Mouse (Mus musculus): ENCODE measurements around the gene Ctdsp1. TPM values are rescaled to one million over a fixed set of nuclear protein-coding genes. Genes with fewer than 3 reads are reported as not detected.
A peak's percentile ranks its signal among the peaks of the same experiment; 100 is the strongest.

Gene Ctdsp1
- 100 to 1,000 TPM; 156 to 162 TPM for total RNA-seq (2021)
- long read RNA-seq, experiment 1, transcript Ctdsp1-201 (7 exons, 2,876 nt) = major isoform, 10 of 25 reads
- long read RNA-seq, experiment 1, partial matches to known transcripts = 1 of 25 reads
- long read RNA-seq, experiment 1, other reads (novel, unspliced or antisense) = 14 of 25 reads
- long read RNA-seq, experiment 2, partial matches to known transcripts = 44 of 46 reads
- long read RNA-seq, experiment 2, other reads (novel, unspliced or antisense) = 1 of 46 reads

DNA sequence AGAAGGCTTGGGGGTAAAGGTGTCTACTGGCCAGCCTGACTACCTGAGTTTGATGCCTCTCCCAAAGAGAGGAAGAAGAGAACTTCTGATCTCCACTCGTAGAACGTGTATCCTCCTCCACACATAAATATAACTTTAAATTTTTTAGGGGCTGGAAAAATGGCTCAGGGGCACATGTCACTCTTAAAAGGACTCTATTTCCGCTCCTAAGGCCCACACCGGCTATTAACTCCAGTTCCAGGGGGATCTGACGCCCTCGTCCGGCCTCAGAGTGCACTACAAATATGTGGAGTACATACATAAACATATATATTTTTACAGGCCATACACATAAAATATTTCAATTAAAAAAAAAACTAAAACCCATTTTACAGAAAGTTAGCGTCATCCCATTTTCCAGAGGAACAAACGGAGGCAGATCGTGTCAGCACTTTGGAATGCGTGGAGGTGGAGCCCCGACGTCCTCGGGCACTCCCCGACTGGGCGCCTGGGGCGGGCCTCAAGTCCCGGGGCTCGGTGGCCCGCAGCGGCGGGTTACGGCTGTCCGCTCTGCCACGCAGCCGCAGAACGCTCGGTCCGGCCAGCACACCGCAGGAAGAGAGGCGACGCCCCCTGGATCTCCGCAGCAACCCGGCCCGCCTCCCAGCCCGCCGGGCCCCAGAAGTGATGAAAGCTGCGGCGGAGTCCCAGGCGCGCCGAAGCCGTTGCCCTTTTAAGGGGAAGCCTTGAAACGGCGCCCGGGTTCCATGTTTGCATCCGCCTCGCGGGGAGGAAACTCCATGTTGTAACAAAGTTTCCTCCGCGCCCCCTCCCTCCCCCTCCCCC is at the start of gene Ctdsp1:
TSS of gene Ctdsp1 (plus strand) at position 586 of the 825 bp plus-strand sequence.
- DNase-seq (ENCODE audit: low spot score in 2 of 2) = peak; percentile 92 to 94

DNA sequence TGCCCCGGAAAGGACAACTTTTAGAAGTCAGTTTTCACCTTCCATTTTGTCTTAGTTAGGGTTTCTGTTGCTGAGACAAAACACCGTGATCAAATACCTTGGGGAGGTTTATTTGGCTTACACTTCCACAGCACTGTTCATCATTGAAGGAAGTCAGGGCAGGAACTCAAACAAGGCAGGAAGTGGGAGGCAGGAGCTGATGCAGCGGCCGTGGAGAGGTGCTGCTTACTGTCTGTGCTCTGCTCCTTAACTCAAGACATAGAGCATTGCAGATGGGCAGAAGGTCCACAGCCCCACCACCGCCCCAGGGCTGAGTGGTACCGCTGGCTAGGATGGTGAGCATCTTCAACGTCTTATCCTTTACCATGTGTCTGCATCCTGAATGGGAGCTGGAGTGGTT is 49.4 kb upstream of the Ctdsp1 start:
- DNase-seq (ENCODE audit: low spot score in 2 of 2) = no peak

DNA sequence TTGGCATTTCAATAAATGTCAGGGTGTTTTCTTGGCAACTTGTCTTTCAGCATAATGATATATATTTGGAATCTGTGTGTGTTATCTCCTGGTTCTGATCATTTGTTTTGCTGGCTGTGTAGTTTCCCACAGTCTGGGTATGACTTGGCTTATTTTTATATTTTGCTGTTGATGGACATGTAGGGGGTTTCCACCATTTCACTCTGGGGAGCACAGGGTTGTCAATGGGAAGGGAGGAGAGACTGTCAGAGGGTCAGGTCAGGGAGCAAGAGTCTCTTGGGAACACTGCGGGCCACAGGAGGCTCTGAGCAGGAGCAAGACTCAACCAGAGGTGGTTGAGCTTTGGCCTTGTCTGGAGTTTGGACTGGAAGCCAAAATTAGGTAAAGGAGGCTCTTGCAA is 49.0 kb upstream of the Ctdsp1 start:
- DNase-seq (ENCODE audit: low spot score in 2 of 2) = no peak

DNA sequence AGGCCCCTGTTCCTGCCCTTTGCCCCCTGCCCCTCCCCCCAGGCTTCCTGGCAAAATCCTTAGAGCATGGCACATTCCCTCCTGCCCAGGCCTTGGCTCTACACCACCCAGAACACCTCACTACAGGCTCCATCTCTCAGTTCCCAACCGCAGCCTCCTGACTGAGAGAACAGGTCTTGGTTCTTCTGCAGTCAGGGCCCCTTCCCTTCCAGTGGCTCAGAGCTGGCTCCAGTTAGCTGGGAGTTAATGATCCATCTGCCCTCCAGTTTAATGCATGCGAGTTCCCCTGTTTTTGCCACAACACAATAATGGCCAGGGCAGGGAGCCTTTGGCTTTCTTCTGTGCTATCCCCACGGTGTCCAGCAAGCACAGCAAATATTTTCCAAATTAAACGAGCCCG is 48.1 kb upstream of the Ctdsp1 start:
- DNase-seq (ENCODE audit: low spot score in 2 of 2) = no peak

DNA sequence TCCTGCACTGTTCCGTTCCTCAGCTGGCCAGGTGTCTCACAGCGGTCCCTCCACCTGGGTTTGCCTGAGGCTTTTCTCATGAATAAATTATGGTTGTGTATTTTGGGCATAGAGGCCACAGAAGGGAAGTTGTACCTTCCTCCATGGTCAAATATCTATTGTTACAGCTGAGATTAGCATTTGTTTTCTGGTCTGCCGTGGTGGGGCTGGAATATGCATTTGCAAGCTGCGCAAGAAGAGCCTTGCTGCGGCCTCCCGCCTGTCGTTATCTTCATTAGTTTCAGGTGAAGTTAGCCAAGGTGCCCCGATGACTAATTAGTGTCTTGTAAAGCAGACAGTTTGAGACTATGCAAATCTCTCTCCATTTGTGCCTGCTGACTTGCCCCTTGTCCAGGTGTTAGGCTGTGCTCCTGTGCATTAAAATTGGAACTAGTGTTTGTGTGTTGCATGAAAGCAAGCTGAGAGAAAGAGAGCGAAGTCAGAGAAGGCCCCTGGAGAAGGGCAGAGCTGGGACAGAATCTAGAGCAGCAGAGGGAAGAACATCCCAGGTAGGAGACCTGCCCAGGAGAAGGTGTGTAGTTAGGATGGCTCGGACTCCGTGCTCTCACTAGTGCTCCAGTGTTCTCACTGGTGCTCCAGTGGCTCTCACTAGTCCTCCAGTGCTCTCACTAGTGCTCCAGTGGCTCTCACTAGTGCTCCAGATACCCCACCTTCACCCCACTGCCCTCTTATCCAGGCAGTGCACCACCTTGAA is 47.0 kb upstream of the Ctdsp1 start:
- DNase-seq (ENCODE audit: low spot score in 2 of 2) = no peak

DNA sequence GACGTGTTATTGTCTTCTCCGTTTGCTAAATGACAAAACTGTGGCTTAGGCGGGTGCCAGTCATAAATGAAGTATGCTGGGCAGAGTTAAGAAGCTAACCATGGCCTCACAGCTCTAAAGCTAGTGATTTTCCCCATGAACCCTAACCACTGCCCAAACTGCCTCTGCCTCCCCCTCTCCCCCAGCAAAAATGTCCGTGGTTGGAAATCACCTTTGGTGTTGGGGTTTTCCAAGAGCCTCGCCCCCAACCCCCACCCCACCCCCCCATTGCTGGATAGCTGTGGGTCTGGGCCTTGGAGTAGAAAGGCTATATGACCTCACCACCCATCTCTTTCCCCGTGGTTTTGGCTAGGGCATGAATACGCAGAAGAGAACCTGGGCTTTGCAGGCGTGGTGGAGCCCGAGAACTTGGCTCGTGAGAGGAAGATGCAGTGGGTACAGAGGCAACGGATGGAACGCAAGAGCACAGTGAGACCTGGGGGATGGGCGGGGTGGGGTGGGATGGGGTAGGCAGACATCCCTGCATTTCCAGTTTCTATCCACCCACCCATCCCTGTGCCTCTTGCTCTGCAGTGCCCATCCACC is 40.0 kb upstream of the Ctdsp1 start:
- DNase-seq (ENCODE audit: low spot score in 2 of 2) = no peak

DNA sequence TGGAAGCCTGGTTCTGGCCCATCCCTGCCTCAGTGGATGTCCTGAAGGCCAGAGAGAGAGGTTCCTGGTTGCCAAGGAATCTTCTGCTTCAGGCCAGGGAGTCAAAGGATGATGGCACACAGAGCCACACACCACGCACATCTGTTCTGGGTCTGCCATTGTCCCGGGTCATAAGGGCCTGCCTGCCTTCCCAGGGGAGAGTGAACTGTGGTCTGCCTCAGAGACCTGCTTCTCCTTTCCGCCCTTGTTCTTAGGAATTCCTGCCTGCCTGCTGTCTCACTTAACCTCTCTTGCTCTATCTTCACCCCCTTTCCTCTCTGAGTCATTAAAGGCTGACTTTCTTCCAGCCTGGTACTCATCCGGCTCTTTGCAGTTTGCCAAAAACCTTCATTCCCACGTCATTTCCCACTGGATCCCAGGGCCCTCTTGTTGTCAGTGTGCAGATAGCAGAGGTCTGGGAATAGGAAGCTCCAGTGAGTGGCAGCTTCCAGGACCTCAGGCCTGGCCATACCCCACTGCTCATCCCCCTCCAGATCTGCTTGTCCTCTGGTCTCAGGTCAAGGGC is 38.7 kb upstream of the Ctdsp1 start:
- no peak for DNase-seq (ENCODE audit: low spot score in 2 of 2)

DNA sequence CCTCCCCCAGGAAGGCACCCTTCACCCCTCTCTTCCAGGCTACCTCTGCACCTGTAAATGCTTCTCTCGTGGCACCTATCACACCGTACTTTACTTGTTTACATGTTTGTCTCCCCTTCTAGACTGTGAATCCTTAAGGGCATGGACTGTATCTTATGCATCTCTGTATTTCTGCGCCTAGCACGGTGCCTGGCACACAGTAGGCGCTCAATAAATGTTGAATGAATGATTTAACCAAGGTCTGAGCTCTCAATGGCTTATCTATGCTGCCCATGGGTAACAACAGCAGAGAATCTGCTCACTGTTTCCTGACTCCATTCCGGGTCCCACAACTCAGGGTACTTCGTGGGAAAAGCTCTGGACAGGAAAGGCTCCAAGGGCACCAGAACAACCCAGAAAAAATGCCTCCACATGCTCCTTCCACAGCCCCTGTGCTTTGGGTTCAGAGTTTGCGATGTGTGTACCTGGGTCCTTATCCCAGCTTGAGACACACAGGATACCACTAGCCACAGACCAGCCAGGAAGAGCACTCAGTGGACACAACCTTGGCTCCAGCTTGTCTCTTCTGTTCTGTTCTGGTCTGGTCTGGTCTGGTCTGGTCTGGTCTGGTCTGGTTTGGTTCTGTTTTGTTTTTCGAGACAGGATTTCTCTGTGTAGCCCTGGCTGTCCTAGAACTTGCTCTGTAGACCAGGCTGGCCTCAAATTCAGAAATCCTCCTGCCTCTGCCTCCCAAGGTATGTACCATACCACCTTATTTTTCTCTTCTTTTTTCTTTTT is 37.7 kb upstream of the Ctdsp1 start:
- DNase-seq (ENCODE audit: low spot score in 2 of 2) = no peak

DNA sequence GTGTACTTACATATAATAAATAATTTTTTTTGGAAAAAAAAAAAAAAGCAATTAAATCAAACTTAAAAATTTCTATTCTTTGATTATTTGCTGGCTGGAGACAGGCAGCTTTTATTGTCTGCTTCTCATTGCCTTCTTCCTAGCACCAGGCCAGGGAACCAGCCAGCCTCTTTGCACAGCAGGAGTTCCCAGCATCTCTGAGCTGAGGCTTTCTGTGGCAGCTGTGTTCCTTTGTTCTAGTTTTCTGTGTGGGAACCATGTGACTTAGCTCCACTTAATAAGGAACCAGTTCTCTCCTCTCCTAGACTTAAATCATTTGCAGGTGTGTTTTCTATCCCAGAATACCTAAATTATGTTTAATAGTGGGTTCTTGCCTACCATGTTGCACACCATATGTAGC is 33.8 kb upstream of the Ctdsp1 start:
- no peak for DNase-seq (ENCODE audit: low spot score in 2 of 2)

DNA sequence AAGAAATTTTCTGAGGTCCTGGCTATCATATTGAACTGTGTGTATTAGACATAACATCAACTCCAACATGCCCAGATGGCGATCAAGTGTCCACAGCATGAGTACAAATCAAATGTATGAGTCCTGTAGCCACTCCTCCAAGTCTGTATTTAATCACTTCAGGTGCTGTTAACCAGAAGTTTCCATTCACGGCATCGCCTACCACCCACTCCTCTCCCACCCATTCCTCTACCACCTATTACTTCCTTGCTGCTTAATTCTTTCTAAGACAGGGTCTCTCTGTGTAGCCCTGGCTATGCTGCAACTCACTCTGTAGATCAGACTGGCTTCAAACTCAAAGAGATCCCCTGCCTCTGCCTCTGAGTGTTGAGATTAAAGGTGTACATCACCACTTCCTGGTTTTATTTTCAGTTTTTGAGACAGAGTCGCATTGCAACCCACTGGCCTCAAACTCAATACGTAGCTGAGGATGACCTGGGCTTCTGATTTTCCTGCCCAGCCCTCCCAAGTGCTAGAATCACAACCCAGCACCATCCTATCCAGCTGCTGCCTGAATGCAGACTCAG is 31.3 kb upstream of the Ctdsp1 start:
- DNase-seq (ENCODE audit: low spot score in 2 of 2) = no peak

DNA sequence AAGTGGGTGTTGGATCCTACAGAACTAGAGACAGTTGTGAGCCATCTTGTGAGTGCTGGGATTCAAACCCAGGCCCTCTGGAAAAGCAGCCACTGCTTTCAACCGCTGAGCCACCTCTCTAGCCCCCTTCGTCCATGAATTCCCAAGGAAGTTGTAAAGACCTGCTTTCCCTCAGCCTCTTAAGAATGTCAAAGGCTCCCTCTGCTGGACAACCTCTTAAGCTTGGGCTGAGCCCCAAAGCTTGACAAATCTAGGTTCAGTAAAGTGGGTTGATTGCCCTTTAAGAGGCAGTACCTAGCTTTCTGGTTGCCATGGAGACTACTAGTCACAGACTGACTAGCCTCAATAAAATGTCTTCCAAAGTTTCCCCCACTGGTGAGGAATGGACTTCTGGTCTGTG is 29.5 kb upstream of the Ctdsp1 start, which contains the start of gene Catip:
TSS of gene Catip (plus strand) at position 297 of the 400 bp plus-strand sequence.
- peak in 1 of 2 experiments; percentile 55 for DNase-seq (ENCODE audit: low spot score in 2 of 2)

DNA sequence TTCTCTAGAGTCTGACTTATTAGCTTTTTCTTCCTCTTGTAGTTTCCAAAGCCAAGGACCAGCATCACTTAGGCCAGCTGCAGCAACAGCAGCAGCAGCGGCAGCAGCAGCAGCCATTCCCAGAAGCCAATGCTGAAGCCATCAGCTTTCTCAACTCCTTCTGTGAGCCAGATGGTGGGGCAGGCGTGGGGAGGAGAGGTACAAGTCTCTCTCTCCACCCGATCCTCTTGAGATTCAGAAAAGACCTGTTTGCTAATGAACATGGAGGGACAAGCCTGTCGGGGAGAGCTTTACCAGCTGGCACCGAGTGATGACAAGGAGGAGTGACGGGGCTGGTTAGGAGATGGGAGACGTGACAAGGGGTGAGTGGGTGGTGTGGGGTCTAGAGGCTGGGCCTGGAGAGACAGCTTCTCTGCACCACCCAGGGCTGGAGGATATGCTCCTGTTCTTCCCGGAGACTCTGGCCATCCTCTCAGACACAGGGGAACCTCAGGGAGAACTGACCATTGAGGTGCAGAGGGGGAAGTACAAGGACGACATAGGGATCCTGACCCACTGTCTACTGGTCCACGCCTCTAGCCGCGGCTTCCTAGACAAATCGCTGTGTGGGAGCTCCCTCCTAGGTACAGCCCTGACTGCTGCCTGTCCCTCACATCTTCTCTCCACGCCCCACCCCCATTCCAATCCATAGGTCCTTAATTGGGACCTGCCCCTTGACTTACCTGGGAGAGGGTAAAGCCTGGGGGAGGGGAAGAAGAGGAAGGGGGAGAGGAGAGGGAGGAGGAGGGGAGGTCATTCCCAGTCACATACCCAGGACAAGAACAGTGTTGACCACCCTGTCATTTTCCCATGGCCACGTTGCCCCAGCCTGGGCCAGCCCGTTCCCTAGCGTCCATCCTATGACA is 28.7 kb upstream of the Ctdsp1 start:
- no peak for DNase-seq (ENCODE audit: low spot score in 2 of 2)

DNA sequence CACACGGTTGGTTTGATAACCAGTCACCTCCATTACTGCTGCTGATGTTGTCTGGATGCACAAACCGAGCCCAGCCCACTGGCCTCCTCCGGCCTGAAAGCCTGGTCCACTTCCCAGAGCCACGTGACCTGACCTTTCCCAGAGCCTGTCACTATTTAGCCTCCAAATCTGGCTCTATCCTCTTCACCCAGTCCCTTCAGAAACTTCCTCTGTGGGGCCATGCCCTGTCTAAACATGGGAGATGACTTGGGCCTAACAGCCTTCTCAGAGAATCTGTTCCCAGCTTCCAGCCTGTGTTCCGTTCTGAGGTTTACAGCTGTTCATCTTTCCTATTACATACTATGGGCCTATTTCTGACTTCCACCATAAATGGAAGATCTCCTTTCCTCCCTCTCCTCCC is 27.9 kb upstream of the Ctdsp1 start:
- no peak for DNase-seq (ENCODE audit: low spot score in 2 of 2)

DNA sequence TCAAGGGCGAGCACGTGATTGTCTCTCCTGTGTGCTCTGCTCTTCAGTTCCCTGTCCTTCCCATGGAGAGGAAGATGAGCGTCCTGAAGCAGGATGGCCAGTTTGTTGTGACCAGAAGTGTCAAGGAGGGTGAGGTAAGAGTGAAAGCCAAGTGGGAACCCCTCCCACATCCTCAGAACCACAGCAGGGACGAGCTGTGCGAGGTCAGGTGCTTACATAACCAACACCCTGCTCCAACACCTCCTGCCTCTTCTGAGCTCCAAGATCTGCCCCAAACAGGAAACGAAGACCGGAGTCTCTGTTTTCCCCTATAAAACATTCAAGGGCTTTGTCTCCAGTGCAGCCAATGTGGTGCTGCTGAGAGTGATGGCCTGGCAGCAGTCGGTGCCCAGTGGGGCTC is 27.0 kb upstream of the Ctdsp1 start:
- no peak for DNase-seq (ENCODE audit: low spot score in 2 of 2)

DNA sequence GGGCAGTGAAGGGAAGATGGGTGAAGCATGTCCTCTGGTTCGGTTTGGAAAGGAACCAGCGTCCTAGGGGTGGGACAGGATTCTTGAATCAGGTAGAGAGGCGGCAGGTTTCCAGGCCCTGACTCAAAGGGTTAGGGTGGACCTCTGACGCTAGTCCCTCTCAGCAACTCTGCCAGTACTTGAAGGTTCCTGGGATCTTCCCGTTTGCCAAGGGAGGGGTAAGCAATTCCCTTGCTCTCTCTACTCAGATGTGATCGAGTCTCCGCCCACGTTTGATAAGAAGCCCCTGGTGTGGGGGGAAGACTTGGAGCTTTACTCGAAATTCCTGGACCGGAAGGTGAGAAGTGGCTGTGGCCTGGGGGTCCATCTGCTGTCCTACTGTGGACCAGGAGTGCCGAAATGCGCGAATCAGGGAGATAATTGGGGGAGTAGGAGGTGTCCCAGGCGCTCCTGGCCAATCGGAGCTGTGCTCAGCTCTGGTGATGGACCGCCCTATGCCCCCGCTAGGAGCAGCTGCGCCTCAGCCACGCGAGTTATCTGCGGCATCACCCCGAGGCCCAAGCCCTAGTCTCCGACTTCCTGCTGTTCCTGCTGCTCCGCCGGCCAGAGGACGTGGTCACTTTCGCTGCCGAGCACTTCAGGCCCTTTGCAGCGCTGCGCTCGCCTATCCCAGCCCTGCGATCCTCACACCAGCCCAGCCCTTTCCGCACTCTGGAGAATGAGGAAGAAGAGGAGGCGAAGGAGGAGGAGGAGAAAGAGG is 23.2 kb upstream of the Ctdsp1 start:
- no peak for DNase-seq (ENCODE audit: low spot score in 2 of 2)

DNA sequence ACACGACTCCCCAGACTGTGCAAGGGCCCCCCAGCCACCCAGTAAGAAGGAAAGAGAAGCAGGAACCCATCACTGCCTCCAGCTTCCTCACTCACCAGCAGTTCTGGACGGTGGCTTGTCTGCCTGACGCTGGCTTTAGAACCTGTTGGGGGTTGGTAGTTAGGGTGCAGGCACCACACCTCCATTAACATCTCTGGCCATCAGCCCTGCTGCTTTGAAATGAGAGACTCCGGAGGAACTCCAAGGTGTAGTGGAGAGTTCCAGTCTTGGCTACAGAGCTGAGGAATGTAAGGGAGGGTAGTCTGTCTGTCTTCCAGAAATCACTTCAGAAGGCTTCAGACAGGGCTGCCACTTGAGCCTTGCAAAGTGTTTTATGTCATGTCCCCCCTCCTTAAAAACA is 21.3 kb upstream of the Ctdsp1 start:
- no peak for DNase-seq (ENCODE audit: low spot score in 2 of 2)

DNA sequence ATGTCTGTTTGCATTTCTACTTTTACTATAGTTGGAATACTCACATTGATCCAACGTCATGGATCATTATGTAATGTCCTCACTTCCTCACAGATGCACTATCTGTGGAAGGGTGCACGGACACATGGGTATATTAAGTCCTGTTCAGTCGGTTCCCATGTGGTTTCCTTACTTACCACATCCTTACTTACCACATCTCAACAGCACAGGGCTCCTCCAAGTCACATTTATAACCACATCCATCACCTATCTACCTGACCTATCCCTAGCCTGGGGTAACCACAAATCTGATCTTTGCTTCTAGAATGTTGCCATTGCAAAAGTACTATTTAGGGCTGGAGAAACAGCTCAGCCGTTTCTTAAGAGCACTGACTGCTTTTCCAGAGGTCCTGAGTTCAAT is 17.9 kb upstream of the Ctdsp1 start:
- DNase-seq (ENCODE audit: low spot score in 2 of 2) = no peak

DNA sequence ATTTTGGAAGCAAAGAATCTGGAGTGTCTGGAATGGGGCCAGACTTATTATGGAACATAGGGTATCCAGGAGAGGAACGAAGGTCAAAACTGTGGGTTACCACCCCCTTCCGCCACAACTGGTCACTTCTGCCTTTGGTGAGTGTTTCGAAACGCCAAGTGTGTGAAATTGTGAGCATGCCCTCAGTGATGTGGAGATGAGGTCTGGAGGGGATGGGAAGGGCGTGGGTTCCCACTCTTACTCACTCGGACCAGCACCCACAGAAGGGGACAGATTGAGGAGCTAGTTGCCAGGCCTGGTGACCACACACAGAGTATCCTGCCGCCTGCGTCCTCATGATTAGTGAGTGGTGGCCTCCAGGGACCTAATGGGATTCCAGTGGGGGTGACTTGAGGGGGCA is 16.3 kb upstream of the Ctdsp1 start, which contains the start of gene Slc11a1:
TSS of gene Slc11a1 (plus strand) at position 216 of the 400 bp plus-strand sequence.
- DNase-seq (ENCODE audit: low spot score in 2 of 2) = no peak

All from adrenal gland, postnatal 4 days (tissue).